Mouse (Mus musculus) gastrocnemius, postnatal 36 days (tissue): Measurements from ENCODE around the gene Nubp1. TPM values are rescaled to one million over a fixed set of nuclear protein-coding genes. Genes with fewer than 3 reads are reported as not detected.

Source experiments
- DNase-seq, 2 experiments: peaks; one replicate each; pipeline ENCODE4 v3.0.0; 2022
- intact Hi-C: fragments of 180-260 bp; cut with DNase I; formaldehyde crosslinking; loops from one replicate; pipeline ENCODE4 v1.15.1; 2025
- total RNA-seq, 2 experiments: library from RNA; stranded (reverse); gene quantifications; 2 replicates each; pipeline ENCODE4 v1.2.3; 2021

The Nubp1 gene
- total RNA-seq, 2 experiments from 2014 or later, result 5.8 to 6.0 TPM

DNA sequence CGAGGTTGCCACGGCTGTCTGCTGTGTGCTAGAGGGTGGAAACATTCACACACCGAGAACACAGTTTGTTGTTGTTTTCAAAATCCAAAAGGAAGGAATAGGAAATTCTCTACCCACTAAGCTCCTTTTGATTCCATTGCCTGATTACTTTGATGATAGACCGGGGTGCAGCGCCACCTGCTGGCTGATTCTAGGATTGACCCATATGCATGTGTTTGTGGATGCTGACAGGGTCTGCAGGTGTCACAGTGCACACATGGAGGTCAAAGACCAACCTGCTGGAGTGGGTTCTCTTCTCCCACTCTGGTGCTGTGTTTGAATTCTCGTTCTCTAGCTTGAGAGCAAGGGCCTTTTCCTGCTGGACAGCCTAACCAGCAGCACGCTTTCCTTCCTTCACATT lies 12.6 kb upstream of the Nubp1 start:
- intact Hi-C loops, result loop anchor here (5.0 kb wide), 1 partner anchor 117 kb away; no protein-coding TSS in a partner anchor
- peak; percentile 65 to 82 for DNase-seq

DNA sequence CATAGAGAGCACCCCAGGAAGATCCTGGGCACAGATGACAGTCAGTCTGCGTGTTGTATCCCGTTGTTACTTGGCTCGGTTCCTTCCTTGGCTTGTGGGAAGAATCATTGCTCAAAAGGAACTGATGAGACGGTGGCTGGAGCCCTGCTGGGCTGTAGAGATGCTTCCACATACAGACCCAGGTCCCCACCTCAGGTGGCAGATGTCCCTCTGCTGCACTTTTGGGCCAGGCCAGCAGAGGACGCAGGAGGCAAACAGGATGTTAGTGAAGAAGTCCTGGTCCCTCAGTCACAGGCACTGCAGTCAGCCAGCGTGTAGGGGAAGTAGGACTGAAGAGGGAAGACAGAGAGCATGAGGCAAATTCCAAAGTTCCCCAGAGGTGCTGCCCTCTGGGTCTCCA lies 4.2 kb downstream of the Nubp1 start:
- intact Hi-C loops, result loop anchor here (5.0 kb wide), 1 partner anchor 101 kb away; no protein-coding TSS in a partner anchor
- DNase-seq, result no peak

DNA sequence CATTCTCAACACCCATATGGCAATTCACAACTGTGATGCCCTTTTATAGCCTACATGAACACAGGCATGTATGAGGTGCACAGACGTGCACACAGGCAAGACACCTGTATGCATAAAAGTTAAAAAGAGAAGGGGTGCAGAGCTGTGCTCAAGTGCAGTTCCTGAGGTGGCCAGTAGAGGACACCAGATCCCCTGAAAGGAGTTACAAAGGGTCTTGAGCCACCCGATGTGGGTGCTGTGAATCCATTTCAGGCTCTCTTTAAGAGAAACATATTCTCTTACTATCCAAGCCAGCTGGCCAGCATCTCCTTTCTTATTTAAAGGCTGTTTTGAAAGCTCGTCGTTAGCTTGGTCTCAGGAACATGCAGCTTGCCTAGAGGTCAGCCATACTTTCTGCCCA lies 5.1 kb downstream of the Nubp1 start:
- no peak for DNase-seq

DNA sequence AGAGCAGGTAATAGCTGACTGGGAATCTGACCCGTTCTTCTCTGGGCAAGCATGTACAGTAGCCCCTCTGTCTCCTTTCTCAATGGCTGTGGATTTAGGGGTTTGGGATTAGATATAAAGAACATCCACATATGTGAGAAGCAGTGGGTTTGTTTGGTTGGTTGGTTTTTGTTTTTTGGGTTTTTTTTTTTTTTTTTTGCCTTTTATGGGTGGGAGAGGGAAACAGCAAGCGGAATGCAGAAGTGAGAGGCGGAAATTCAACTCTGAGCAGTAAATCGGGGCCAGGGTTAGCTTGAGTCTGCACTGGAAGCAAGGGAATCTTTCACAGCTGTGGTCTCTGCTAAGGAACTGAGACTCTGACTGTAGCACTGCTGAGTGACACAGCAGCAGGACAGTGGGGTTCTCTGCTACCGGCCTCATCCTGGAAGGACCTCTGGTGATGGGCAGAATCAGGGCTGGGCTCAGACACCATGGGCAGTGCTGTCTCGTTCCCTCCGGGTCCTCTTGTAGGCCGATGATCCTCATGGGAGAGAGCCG lies 6.0 kb downstream of the Nubp1 start:
- intact Hi-C loops, result loop anchor here (5.0 kb wide), 1 partner anchor 100 kb away; no protein-coding TSS in a partner anchor
- DNase-seq, result no peak

More for the DNA sequence above, 5.1 kb downstream of the Nubp1 start:
- intact Hi-C loops, result loop anchor here (5.0 kb wide), 1 partner anchor 100 kb away; no protein-coding TSS in a partner anchor

DNA sequence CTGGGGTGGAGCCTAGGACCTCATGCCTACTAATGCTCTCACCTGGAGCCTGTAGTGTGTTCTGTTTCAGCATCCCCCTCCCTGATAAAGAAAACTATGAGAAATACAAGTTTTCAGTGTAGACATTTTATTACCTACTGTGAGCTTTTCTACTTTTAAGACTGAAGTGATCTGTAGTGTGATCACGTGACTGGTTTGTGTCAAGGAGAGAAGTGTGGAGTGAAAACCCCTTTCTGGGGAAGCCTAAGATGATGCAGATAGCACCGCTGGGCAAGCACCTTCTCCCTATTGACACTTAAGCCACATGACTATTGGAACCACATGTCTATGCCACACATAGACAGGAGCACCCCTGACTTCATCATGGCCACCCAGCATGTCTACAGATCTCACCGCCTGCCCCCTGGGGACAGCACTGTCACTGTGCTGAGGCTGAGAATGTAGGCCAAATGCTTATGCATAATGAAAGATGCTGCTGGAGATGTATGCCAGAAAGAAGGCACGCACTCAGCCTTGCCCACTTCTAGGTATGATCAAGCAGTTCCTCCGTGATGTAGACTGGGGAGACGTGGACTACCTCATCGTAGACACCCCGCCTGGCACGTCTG lies 8.8 kb downstream of the Nubp1 start:
- DNase-seq, result no peak
- intact Hi-C loops, result loop anchor here (5.0 kb wide), 1 partner anchor 87 kb away; no protein-coding TSS in a partner anchor

DNA sequence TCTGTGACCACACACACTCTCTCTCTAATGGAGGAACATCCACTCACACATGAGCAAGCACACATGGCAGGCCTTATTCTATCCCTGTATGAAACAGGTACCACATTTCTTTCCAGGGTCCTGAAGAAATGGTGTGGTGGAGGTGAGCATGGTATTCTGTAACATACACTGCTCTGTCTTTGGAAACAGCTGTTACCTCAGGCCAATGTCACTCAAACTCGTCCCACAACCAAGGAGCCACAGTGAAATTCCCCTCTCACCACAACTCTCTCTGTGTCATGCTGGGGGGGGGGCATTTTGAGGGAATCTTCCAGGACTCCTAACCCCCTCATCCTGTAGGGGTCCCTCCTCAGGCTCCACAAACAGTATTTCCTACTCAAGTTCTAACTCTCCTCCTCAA lies 20.2 kb downstream of the Nubp1 start:
- intact Hi-C loops, result no loop called here
- no peak for DNase-seq

GRCm38 (mm10) chr16:10432387-10432786 lies 20.6 kb downstream of the Nubp1 start:
- intact Hi-C loops, result no loop called here
- no peak for DNase-seq

GRCm38 (mm10) chr16:10433344-10433743 lies 21.6 kb downstream of the Nubp1 start:
- DNase-seq, result no peak
- intact Hi-C loops, result no loop called here

- intact Hi-C loops, result no loop called here
- no peak for DNase-seq
Observed at GRCm38 (mm10) chr16:10436166-10436565, 24.4 kb downstream of the Nubp1 start.

DNA sequence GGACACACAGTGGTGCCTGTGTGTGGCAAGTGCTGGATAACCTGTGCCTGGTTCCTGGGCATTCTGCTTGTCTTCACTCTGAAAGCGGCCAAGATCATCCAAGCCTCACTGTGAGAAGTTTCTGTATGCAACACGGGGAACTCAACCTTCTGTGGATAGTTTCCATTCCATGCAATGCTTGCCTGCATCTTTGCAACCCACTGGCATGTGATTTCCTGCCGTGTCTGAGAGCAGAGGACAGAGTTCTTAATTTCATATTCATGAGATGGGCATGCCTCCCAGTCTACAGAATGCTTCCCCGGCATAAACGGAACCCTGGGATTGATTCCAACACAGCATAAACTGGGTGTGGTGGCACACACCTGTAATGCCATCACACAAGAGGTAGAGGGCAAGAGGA lies 26.3 kb downstream of the Nubp1 start:
- no peak for DNase-seq
- intact Hi-C loops, result no loop called here

DNA sequence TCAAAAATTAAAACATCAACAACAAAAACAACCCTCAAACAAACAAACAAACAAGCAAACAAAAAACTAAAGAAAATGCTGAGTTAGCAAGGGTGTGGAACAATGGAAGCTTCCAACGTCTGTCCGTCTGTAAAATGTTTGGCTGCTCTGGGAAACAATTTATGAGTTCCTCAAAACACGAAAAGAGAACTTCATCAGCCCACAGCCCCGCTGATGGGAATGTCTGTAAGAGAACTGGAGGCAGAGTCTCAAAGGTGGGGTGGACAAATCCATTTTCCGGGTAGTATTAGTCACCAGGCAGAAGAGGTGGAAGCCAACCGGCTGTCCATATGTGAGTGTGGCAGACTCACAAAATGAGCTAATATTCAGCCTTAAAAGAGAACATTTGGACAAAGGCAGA lies 29.6 kb downstream of the Nubp1 start:
- DNase-seq, result no peak
- intact Hi-C loops, result no loop called here

GRCm38 (mm10) chr16:10441761-10442160 lies 30.0 kb downstream of the Nubp1 start:
- no peak for DNase-seq
- intact Hi-C loops, result no loop called here

DNA sequence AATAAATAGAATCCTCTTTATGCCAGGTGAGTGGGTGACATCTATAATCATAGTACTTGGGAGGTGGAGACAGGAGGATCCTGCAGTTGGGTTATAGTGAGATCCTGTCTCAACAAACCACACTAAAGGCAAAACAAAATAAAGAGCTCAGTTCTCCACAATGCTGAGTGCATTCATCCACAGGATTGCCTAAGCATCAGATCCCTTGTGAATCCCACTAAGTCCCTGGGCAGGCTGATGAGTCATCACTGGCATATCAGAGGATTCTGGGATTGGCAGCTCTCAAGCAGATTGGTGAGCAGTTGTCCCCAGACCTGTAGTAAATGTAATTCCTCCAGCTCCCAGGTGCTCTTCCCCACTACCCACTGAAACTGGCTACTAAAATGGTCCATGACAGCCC lies 32.0 kb downstream of the Nubp1 start:
- intact Hi-C loops, result no loop called here

GRCm38 (mm10) chr16:10446573-10447263 lies 35.0 kb downstream of the Nubp1 start:
- no peak for DNase-seq
- intact Hi-C loops, result no loop called here

More for the DNA sequence above, 32.0 kb downstream of the Nubp1 start:
- DNase-seq, result no peak

GRCm38 (mm10) chr16:10447264-10447594 lies 35.5 kb downstream of the Nubp1 start, which contains the start of gene Tvp23a:
TSS of gene Tvp23a (minus strand) at chr16:10447362.
- intact Hi-C loops, result no loop called here
- DNase-seq, result peak; percentile 43 to 56

DNA sequence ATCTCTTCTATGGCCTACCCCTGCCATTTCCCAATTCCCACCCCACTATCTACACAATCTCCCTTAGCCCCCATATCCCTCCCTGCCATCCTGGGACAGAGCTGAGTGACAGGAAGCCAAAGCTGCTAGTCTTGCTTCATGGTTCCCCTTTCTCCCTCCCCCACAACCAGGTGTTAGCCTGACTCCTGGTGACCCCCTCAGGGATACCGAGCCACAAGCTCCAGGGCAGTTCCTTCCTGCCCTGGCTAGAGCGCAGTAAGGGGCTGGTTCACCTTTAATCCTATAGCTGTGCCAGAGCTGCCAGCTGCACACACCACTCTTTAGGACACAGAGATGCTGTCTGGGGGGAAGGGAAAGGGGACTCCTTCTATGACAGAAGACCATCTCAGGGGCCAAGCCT lies 36.0 kb downstream of the Nubp1 start:
- intact Hi-C loops, result no loop called here
- no peak for DNase-seq

- intact Hi-C loops, result no loop called here
- no peak for DNase-seq
Observed at GRCm38 (mm10) chr16:10448931-10449330, 37.2 kb downstream of the Nubp1 start.

DNA sequence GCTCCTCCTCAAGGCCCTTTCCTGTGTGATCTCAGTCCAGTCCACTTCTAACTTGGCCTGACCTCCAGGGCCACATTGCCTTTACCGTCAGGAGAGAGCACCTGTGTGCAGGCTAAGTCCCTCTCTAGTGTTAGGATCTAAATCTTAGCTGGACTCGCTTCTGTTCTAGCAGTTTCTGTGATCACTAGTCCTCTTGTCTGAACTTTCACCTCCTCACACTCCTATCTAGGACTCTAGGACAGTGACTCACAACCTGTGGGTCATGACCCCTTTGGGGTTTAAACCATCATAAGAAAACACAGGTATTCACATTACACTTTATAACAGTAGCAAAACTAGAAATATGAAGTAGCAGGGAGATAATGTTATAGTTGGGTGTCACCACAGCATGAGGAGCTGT lies 40.2 kb downstream of the Nubp1 start:
- no peak for DNase-seq
- intact Hi-C loops, result no loop called here

GRCm38 (mm10) chr16:10452445-10452896 lies 40.7 kb downstream of the Nubp1 start:
- peak; percentile 57 to 68 for DNase-seq
- intact Hi-C loops, result no loop called here

DNA sequence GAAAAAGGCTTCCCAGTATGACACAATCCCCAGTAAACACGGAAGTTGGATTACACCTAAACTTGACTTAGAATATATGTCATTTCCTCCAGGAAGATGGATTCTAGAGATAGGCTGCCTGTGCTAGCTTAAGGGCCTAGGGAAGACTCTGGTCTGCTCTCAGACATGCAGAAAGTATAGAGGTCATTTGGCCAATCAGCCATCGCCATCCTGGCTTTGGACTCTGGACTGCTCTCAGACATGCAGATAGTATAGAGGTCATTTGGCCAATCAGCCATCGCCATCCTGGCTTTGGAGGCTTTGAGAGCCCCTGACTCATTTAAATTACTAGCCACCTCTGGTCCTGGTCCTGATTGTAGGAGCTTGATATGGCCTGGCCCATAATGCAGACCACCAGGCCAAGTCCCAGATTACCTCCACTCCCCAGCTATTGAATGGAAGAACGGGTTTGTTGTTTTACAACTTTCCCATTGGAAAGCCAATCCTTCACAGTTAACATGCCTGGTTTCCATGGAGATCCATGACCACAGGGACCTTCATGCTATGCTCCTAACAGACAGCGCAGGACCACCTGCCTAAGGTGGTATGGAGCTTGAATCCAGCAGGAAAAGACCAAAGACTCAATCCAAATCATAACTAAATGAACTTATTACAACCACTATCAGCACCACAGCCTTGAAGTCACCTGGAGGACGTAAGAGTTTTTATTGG lies 42.3 kb downstream of the Nubp1 start:
- intact Hi-C loops, result no loop called here
- no peak for DNase-seq

DNA sequence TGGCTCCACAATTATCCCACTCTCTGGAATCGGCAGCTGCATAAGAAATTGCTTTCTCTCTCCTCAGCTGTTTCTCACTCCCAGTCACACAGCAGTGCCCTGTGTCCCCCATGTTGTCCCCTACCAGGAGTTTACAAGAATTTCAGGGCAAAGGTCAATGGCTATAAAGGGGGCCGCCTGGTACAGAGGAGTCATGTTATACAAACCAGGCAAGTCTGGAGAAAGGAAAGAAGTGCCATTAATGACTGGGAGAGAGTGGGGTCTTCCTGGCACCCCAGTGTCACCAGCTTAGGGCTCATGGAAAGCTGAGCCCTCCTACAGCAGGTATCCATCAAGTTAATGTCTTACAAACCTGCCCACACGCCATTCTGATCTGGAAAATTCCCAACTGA lies 42.8 kb downstream of the Nubp1 start:
- DNase-seq, result no peak
- intact Hi-C loops, result no loop called here
